Mouse (Mus musculus) brown adipose tissue, adult 24 weeks (tissue): ENCODE measurements around the gene Csnk2b. TPM values are rescaled to one million over a fixed set of nuclear protein-coding genes. Genes with fewer than 3 reads are reported as not detected.
A peak's percentile ranks its signal among the peaks of the same experiment; 100 is the strongest.

Experiments used
- H3K27ac ChIP-seq: fragments of 200-500 bp; replicated peaks from 2 replicates; pipeline ENCODE4 v1.5.1; 2012; ENCODE audit warnings: low read depth, mild to moderate bottlenecking, low read length
- H3K4me1 ChIP-seq: fragments of 200-500 bp; 2 replicates; pipeline ENCODE4 v1.6.1; 2012; ENCODE audit warnings: low read length, mixed read lengths; ENCODE audit not compliant: control insufficient read depth, insufficient read depth, insufficient read length
- H3K4me3 ChIP-seq: fragments of 200-500 bp; 2 replicates; pipeline ENCODE4 v1.5.1; 2012; ENCODE audit warnings: low read depth, mild to moderate bottlenecking, low read length, moderate library complexity; ENCODE audit not compliant: insufficient read depth
- polyA plus RNA-seq: library from polyadenylated mRNA; stranded (reverse); fragments of >200 nt; gene quantifications from 2 replicates; pipeline ENCODE4 v1.2.4, GENCODE M21; 2012; ENCODE audit not compliant: missing spikeins, insufficient read depth, insufficient read length

Csnk2b gene
- polyA plus RNA-seq, 1 experiment = 138 TPM

DNA sequence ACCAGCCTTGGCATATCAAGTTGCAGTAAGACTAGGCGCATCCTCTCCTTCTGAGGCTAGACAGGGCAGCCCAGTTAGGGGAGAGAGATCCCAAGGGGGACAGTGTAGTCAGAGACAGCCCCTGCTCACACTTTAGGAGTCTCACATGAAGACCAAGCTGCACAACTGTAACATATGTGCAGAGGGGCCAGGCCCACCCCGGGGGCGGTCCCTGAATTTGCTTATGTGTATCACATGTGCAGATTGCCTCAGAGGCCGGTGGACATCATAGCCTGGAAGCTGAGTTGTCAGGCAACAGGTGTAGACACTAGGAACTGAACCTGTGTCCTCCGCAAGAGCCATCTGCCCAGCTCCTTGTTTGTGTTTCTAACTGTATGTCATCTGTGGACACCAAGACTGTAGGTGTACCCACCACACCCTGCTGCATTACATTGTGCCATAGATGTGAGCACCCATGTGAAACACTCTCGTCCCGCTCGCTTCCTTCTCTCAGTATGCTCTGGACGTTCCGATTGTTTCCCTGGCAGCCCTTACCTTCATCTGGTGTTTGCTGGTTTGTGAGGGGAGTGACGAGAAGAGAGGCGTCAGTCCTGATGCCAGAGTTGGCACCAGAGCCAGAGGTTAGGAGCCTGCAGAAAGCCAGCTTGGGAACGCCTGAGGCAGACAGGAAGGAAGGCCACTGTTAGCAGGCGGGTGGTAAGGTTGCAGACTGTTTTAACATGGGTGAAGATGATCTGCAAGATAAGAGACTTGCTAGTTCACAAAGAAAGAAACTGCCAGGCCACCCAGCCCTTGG, 29.3 kb downstream of the Csnk2b start:
- Histone ChIP-seq H3K27ac (no peak overlapping the region), H3K4me3 (no peak overlapping the region), H3K4me1 (no peaks in the 10 kb centered on the region; the same call in 1 of the 2 replicates)

GRCm38 (mm10) chr17:35090166-35090932, 31.5 kb downstream of the Csnk2b start:
- H3K27ac ChIP-seq = peak overlapping the region; percentile 98
- no peaks in the 10 kb centered on the region; the same call in 1 of the 2 replicates for H3K4me1 ChIP-seq
- H3K4me3 ChIP-seq = peak overlapping the region; percentile 85

DNA sequence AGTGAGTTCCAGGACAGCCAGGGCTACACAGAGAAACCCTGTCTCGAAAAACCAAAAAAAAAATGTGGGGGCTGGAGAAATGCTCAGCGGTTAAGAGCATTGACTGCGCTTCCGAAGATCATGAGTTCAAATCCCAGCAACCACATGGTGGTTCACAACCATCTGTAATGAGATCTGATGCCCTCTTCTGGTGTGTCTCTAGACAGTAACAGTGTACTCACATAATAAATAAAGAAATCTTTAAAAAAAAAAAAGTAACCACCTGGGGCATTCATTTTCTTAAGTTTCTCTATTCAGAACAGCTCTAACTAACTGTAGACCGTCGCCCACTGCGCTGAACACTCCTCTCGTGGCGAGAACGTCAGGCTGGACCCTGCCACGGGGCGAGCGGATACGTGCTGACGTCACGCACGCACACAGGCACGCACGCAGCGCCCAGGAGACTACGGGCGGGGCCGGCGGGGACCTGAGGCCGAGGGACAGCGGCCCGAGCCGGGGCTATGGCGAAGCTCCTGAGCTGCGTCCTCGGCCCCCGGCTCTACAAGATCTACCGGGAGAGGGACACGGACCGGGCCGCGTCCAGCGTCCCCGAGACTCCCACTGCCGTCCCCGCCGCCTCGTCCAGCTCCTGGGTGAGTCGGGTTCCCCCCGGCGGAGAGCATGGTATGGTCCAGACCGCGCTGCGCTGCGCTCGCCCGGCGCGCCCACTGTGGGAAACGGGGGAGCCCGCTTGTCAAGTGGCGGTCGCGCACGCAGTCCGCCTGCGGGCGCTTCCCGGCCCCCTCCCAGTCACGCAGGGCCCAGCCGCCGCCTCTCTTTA, 32.8 kb downstream of the Csnk2b start, which contains the start of gene Abhd16a:
TSS of gene Abhd16a (plus strand) at position 439 of the 820 bp plus-strand sequence.
- no peaks in the 10 kb centered on the region; the same call in 1 of the 2 replicates for H3K4me1 ChIP-seq
- H3K27ac ChIP-seq = peak within 1 kb of the TSS; percentile 98
- H3K4me3 ChIP-seq = peak within 1 kb of the TSS; percentile 85

- Histone ChIP-seq H3K4me1 (no peaks in the 10 kb centered on the region; the same call in 1 of the 2 replicates), H3K27ac (no peak overlapping the region), H3K4me3 (no peak overlapping the region)
These were observed 33.7 kb downstream of the Csnk2b start for GRCm38 (mm10) chr17:35088151-35088550.

DNA sequence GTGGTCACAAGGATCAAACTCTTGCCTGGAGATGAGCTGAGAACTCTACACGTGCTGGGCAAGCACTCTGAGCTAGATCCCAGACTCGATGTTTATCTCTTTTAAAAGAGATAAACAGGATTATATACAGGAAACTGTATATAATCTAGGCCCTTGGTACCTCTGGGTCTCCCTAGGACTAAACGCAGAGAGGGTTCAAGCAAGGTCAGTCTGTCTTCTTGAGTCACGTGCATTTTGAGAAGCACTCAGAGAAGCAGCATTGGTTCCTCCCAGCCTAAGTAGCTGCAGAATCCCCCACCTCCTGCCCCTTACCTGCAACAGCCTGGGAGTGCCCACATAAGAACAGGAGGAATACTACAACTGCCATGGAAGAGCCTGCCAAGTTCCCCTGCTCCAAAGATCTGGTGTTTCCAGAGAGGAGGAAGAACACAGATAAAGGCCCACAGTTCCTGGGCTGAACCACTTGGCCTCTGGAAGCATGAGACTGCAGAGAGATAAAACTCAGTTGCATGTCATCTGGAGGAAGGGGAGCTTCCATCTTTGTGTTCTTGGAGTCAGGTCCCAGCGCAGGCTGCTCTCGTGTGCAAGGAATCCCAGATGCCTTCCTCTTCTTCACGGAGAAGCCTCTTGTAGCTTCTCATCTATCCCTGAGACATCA, 36.5 kb downstream of the Csnk2b start, which contains the start of gene Ly6g6f:
TSS of gene Ly6g6f (minus strand) at position 403 of the 658 bp plus-strand sequence.
- Histone ChIP-seq H3K27ac (no peak within 1 kb of the TSS), H3K4me1 (no peaks in the 10 kb centered on the region; the same call in 1 of the 2 replicates), H3K4me3 (no peak within 1 kb of the TSS)

DNA sequence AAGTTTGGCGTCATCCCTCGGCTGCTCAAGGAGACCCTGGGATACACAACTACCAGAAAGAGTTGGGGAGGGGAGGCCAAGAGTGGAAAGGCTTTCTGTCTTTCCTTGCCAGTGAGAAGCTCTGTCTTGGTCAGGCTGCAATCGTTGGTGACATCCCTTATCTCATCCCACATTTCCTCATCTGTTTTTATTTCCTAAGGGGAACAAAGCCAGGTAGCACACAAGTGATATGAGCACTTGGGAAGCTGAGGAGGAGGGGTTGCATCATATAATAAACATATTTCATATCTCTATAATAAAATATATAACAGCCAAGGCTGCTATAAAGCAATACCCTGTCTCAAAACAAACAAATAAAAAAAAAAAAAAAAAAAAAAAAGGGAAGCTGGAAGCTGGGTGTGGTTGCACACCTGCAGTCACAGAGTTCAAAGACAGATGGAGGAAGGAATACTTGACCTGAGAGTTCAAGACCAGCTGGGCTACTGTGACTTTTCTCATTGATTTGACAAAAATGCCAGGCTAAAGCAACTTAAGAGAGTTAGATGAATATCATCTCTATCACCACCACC, 37.8 kb downstream of the Csnk2b start:
- Histone ChIP-seq H3K4me3 (no peak overlapping the region), H3K4me1 (no peaks in the 10 kb centered on the region)

DNA sequence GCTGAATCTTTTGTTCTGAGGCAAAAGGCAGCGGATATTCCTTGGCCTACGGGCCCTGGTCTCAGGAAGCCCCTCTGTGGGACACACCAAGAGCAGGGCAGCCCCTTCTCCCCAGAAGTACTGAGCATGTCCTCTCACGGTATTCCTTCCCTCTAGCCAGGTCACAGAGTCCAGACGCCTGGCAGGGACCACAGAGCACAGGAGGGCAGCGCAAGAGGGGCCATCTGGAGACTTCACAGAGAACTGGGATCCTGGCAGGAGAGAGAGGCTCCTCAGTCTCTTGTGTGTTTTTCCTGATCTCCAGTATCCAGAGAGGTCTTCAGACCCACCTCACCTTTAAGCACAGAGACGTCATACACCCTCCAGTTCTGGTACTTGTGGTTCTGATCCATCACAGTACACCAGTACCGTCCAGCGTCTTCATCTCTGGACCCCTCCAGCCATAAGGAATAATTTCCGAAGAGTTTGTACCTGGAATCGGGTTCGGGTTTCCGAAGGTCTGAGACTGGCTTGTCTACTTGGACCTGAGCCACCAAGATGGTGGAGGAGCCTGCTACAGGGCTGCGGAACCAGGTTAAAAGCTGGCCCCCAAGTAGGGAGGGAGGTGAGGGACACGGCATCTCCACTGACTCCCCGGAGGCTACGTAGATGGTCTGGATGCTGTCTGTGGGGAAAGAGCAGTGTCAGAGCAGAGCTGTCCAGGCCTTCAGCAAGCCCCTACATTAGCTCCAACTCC, 38.8 kb downstream of the Csnk2b start:
- H3K4me3 ChIP-seq = no peak overlapping the region
- H3K4me1 ChIP-seq = no peaks in the 10 kb centered on the region
- no peak overlapping the region for H3K27ac ChIP-seq

More for the DNA sequence above, 37.8 kb downstream of the Csnk2b start:
- H3K27ac ChIP-seq = no peak overlapping the region

DNA sequence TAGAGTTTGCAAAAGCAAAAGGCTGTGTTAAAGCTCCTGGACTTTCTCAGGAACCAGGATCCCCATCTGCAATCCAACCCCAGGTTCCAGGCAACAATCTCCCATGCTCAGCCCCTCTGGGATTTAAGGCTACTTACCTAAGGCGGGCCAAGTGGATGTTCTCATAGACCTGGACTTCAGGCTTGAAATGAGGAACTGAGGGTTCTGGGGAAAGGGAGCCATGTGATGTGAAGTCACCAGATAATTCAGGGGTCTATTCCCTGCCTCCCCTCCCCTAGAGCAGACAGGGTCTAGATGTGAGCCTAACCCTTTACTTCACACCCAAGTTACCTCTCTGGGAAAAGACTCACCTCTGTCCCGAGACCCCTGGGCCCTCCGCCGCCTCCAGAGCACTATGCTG, 41.1 kb downstream of the Csnk2b start:
- no peaks in the 10 kb centered on the region for H3K4me1 ChIP-seq
- no peak overlapping the region for H3K27ac ChIP-seq
- no peak overlapping the region for H3K4me3 ChIP-seq

GRCm38 (mm10) chr17:35080248-35080647, 41.6 kb downstream of the Csnk2b start:
- H3K27ac ChIP-seq = no peak overlapping the region

DNA sequence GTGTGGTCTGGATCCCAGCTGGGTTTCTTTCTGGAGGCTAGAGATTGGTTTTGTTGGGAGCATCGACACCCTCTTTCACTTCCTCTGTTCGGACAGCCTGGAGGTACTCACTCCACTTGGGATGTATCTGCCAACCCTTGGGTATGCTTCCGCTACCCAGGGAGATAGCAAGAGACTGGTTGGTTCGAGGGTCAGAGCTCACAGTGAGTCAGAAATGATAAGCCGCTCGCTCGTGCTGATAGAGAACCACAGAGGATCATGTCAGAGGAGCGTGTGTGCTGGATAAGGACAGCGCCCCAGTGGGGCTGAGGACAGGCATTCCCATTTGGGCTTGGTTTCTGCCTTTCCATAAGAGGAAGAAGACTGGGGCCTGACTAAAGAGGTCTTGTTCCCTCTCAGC, 42.1 kb downstream of the Csnk2b start:
- Histone ChIP-seq H3K27ac (no peak overlapping the region), H3K4me3 (no peak overlapping the region)

More at GRCm38 (mm10) chr17:35080248-35080647, 41.6 kb downstream of the Csnk2b start:
- Histone ChIP-seq H3K4me1 (no peaks in the 10 kb centered on the region), H3K4me3 (no peak overlapping the region)

GRCm38 (mm10) chr17:35077786-35078233, 44.0 kb downstream of the Csnk2b start, which contains the start of gene Ly6g6d:
Gene Ly6g6d (minus strand): TSS chr17:35078065.
- peak within 1 kb of the TSS; percentile 40 for H3K27ac ChIP-seq
- peak within 1 kb of the TSS; percentile 63 for H3K4me3 ChIP-seq
- H3K4me1 ChIP-seq = no peaks in the 10 kb centered on the region

More for the DNA sequence above, 42.1 kb downstream of the Csnk2b start:
- H3K4me1 ChIP-seq = no peaks in the 10 kb centered on the region

GRCm38 (mm10) chr17:35077285-35077684, 44.6 kb downstream of the Csnk2b start:
- Histone ChIP-seq H3K4me1 (no peaks in the 10 kb centered on the region), H3K4me3 (peak overlapping the region; percentile 63), H3K27ac (peak overlapping the region; percentile 40)

DNA sequence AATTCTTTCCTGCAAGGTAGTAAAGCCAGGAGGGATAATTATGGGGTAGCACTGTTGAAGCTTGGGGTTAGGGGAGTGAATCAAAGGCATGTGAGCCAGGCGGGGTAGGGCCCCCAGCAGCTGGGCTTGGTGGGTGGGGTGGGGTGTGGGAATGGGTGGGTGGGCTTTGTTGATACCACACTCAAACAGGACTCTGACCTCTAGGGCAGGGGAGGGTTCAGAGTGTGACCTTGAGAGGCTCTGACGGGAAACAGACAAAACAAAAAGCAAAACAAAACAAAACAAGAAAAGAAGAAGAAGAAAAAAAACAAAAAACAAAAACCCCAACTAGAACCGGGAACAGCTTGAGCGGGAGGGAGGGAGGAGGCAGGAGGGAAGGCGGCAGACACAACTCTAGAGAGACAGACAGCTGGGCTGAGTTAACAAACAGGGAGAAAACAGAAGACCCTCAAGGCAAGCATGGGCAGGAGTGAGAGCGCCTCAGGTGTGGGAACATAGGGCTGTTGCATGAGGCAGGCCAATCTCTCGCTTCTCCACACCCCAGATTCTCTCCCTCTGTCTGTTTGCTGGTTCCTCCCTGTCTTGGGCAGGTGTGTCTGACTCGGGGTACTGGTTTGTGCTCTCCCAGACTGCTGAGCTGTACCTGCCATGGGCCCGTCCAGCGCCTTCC, 45.2 kb downstream of the Csnk2b start, which contains the start of gene Ly6g6e:
TSS of gene Ly6g6e (plus strand) at position 396 of the 670 bp plus-strand sequence.
- Histone ChIP-seq H3K4me1 (no peaks in the 10 kb centered on the region), H3K27ac (peak within 1 kb of the TSS; percentile 40), H3K4me3 (peak within 1 kb of the TSS; percentile 63)
